Mouse (Mus musculus) retina, postnatal 1 day (tissue): ENCODE data around the gene Rsph10b.
A peak's percentile ranks its signal among the peaks of the same experiment; 100 is the strongest.

ENCODE experiments used
- DNase-seq: peaks from one replicate; pipeline ENCODE4 v3.0.0-alpha.2; 2012

Rsph10b gene

GRCm38 (mm10) chr5:143932831-143933230 is at the start of gene Rsph10b:
Rsph10b (plus strand) TSS chr5:143933035.
- peak; percentile 39 for DNase-seq

GRCm38 (mm10) chr5:143885274-143885673 is 47.6 kb upstream of the Rsph10b start:
- no peak for DNase-seq

GRCm38 (mm10) chr5:143890741-143891140 is 42.1 kb upstream of the Rsph10b start:
- no peak for DNase-seq

- DNase-seq = no peak
These were observed 40.5 kb upstream of the Rsph10b start for GRCm38 (mm10) chr5:143892255-143892886.

GRCm38 (mm10) chr5:143893396-143893795 is 39.4 kb upstream of the Rsph10b start:
- DNase-seq = no peak

- DNase-seq = no peak
These were observed 35.1 kb upstream of the Rsph10b start, which contains the start of gene Ankrd61 for GRCm38 (mm10) chr5:143897635-143898330. Ankrd61 (minus strand) TSS chr5:143897685.

GRCm38 (mm10) chr5:143902111-143902510 is 30.7 kb upstream of the Rsph10b start:
- DNase-seq = no peak

- no peak for DNase-seq
These were observed 29.0 kb upstream of the Rsph10b start for GRCm38 (mm10) chr5:143903813-143904212.

- DNase-seq = no peak
These were observed 26.4 kb upstream of the Rsph10b start for GRCm38 (mm10) chr5:143906429-143906828.

GRCm38 (mm10) chr5:143908926-143909325 is 23.9 kb upstream of the Rsph10b start:
- no peak for DNase-seq

GRCm38 (mm10) chr5:143909417-143910400 is 23.1 kb upstream of the Rsph10b start, which contains the start of the genes Aimp2 and Pms2:
Aimp2 (minus strand) TSS chr5:143909847.
Pms2 (plus strand) TSS chr5:143909964.
- peak; percentile 99 for DNase-seq

GRCm38 (mm10) chr5:143916221-143916620 is 16.6 kb upstream of the Rsph10b start:
- DNase-seq = no peak

- DNase-seq = peak; percentile 60
These were observed 15.4 kb upstream of the Rsph10b start for GRCm38 (mm10) chr5:143917418-143917817.

GRCm38 (mm10) chr5:143918120-143918519 is 14.7 kb upstream of the Rsph10b start:
- DNase-seq = no peak

- no peak for DNase-seq
These were observed 7.9 kb upstream of the Rsph10b start for GRCm38 (mm10) chr5:143924781-143925452.

- DNase-seq = no peak
These were observed 5.0 kb upstream of the Rsph10b start, which contains the start of gene Gm42421 for GRCm38 (mm10) chr5:143927875-143928274. Gm42421 (plus strand) TSS chr5:143928175.

- no peak for DNase-seq
These were observed 3.5 kb upstream of the Rsph10b start for GRCm38 (mm10) chr5:143929291-143929690.

- no peak for DNase-seq
These were observed 2.2 kb upstream of the Rsph10b start for GRCm38 (mm10) chr5:143930656-143931055.

- DNase-seq = no peak
These were observed 813 bp upstream of the Rsph10b start for GRCm38 (mm10) chr5:143931863-143932580.

GRCm38 (mm10) chr5:143933414-143933813 is 579 bp downstream of the Rsph10b start:
- no peak for DNase-seq

- DNase-seq = no peak
These were observed 1.0 kb downstream of the Rsph10b start for GRCm38 (mm10) chr5:143933875-143934274.

GRCm38 (mm10) chr5:143936156-143936555 is 3.3 kb downstream of the Rsph10b start:
- no peak for DNase-seq
